Mouse (Mus musculus) embryonic stem cell, embryonic (primary cell): ENCODE measurements around the gene Taz.

ENCODE experiments used
- CTCF ChIA-PET, 4 experiments: fragments of 300-600 bp in 2 of 4; fragments of 350-600 bp in 2 of 4; sonication (Branson Sonifier 250); formaldehyde crosslinking; loops; one replicate each; lab custom pipeline; 2022; ENCODE audit warnings: inconsistent platforms in 2 of 4; lab: Charles Lee
- POLR2A ChIA-PET, 4 experiments: fragments of 300-600 bp in 2 of 4; fragments of 350-600 bp in 2 of 4; sonication (Branson Sonifier 250); formaldehyde crosslinking; loops; one replicate each; lab custom pipeline; 2022; ENCODE audit warnings: antibody characterized with exemption in 4 of 4, inconsistent platforms in 1 of 4; lab: Charles Lee

Taz gene

DNA sequence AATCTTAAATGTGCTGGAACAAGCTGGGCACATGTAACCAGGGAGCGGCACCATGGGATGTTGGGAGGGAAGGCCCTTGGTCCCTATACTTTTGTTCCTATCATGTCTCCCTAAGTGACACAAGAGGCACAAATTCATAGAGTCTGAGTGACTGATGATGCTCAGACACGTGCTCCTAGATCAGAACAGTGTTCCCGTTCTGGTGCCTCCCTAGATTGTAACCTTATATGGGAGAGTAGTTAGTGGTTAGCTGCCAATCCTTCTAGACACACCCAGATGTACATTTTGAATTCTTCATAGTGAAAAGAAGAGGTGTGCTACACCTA is 12.0 kb upstream of the Taz start:
- ChIA-PET CTCF (interaction anchor here in 2 of 4 experiments (0.9 to 3.6 kb wide), 3 partner anchors 20 to 35 kb away, joined by 6 to 19 read pairs (median 6); partner anchors contain the start of genes Flna (in 1 of the 2) and Gdi1 (in 1 of the 2)), POLR2A (interaction anchor here (0.7 to 9.1 kb wide), 96 partner anchors 10 to 1147 kb away, joined by 3 to 306 read pairs (median 10); partner anchors contain the start of genes Dnase1l1 (in 4 of the 4), Taz (in 4 of the 4), Emd (in 3 of the 4) and Fam3a (in 3 of the 4))

DNA sequence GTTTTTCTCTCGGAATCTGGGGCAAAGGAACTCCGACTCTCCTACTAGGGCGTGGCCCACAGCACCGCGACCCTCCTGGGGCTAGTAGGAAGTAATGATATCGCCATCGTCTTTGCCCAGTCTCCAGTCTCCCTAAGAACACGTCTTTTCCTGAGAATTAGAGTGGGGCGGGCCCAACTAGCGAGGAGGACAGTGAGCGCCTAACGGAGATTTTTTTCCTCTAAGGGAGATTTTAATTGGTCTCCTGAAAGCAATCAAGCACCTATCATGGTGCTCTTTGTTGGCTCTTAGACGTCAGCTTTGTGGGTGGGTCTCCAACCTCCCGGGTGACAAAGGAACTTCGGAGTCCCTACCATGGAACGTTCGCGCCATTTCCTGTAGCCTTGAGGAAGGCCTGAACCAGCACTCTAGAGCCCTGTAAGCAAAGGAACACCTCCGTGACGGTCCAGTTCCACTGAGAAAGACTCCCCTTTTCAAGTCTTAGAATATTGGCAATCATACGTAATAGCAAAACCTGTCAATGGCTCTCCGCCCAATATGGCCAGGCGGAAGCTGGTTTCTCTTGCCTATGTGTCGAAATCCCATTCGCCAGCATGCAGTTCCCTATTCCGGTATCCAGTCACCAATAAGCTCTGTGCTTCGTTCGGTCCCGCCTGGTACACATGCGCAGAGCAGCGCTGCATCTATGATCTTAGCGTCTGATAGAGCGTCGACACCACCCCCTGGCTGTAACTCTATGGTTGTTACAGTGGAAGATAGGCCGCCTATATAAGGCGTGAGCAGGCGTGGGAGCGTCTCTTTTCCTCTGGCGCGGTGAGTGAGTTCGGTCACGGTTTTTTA is 11.4 kb upstream of the Taz start, which contains the start of gene Rpl10:
Rpl10 (plus strand) TSS at position 751 of the 840 bp plus-strand sequence.
- POLR2A ChIA-PET, result interaction anchor here (0.5 to 9.1 kb wide), 182 partner anchors 8 to 1404 kb away, joined by 3 to 306 read pairs (median 5); partner anchors contain the start of genes Dnase1l1 (in 4 of the 4), Taz (in 4 of the 4), Atp6ap1 (in 3 of the 4) and Emd (in 3 of the 4)
- CTCF ChIA-PET, result interaction anchor here in 2 of 4 experiments (0.9 to 3.6 kb wide), 4 partner anchors 21 to 97 kb away, joined by 3 to 19 read pairs (median 6); partner anchors contain the start of genes Flna (in 1 of the 2) and Gdi1 (in 1 of the 2)

DNA sequence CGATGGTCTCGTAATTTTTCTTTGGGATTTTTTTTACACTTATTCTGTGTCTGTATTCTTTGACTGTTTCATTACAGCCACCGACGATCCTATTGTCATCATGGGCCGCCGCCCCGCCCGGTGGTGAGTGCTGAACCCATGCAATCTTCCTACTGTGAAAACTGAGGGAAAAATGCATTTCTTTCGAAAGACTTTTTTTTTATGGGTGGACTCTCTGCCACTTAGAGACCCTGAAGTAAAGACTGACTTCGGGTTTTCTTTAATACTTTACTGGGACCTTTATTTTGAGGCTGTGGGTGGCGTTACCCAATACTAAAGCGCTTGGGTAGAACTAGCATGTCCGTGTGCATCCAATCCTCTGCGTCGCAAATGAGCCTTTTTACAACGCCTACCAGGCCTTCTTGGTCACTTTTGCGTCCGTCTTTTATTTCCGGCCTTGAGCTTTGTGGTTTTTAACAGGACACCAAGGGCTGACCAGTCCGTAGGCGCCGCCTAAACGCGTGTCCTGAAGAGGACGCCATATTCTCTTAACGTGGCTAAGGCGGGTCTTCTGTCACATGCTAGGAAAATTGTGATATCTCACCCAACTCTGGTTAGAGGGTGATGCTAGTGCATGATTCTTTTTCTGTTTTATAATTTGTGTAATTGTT is 10.7 kb upstream of the Taz start:
- ChIA-PET POLR2A (interaction anchor here (0.6 to 9.1 kb wide), 145 partner anchors 9 to 1403 kb away, joined by 3 to 306 read pairs (median 6); partner anchors contain the start of genes Dnase1l1 (in 4 of the 4), Taz (in 4 of the 4), Atp6ap1 (in 3 of the 4) and Emd (in 3 of the 4)), CTCF (interaction anchor here in 2 of 4 experiments (1.0 to 3.6 kb wide), 3 partner anchors 22 to 96 kb away, joined by 3 to 19 read pairs (median 6); partner anchors contain the start of gene Flna (in 1 of the 2))

DNA sequence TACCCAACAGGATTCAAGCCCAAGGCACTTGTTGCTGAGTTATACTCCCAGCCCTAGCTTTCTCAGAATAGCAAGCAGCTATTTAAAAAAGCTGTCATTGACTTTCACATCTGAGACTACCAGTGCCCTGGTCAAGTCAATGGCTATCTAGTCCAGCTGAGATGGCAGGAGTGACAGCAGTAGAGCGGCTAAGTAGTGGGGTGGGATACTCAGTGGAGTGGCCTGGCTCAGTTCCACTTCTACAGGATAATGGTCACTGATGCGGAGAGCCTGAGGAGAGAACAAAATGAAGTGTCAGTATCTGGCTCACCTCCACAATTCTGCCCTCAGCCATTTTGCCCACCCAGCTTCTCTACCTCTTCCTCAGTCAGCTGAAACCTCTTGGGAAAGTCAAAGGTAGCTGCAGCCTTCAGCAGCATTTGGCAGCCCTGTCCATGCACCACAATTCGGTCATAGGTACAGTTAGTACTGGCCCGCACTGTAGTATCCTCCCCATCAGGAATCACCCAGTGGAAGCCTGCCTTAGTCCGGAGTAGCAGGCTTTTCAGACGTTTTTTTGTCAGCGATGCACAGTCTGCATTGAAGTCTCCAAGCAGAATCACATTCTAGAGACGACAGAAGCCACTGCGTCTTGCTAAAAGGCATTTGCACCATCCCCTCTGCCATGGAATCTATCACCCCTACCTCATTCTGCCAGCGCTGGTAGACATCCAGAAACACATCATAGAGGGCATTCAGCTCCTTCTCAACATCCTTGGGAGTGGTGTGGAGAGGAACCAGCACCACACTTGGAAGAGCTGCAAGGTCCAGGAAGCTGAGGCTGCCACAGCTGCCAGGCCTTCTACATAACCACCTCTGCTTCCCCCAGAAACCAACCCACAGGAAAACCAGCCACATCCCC is 8.0 kb upstream of the Taz start:
- CTCF ChIA-PET, result interaction anchor here in 2 of 4 experiments (0.6 to 1.3 kb wide), 2 partner anchors 24 to 25 kb away, joined by 3 to 6 read pairs; partner anchors contain the start of gene Flna (in 2 of the 2)
- POLR2A ChIA-PET, result interaction anchor here (0.7 to 9.1 kb wide), 48 partner anchors 8 to 348 kb away, joined by 3 to 306 read pairs (median 5); partner anchors contain the start of genes Atp6ap1 (in 3 of the 4), Flna (in 3 of the 4), Slc10a3 (in 3 of the 4) and Taz (in 3 of the 4)

DNA sequence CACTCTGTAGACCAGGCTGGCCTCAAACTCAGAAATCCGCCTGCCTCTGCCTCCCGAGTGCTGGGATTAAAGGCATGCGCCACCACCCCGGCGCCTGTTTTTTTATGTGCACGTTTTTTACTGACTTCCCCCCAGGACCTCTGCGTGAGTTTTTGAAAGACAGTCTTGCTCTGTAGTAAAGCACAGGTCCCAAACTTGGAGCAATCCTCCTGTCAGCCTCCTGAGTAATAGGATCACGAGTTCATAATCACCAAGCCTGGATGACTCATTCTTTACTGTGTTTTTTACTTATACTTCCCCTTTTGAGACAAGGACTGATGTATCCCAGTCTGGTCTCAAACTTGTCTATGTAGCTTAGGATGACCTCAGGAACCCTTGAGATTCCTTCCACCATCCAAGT is 3.8 kb upstream of the Taz start:
- POLR2A ChIA-PET, result interaction anchor here in 1 of 4 experiments (0.6 kb wide), 1 partner anchor 14 kb away, joined by 3 read pairs; no protein-coding TSS in a partner anchor
- CTCF ChIA-PET, result interaction anchor here in 1 of 4 experiments (0.7 kb wide), 1 partner anchor 60 kb away, joined by 5 read pairs; no protein-coding TSS in a partner anchor

DNA sequence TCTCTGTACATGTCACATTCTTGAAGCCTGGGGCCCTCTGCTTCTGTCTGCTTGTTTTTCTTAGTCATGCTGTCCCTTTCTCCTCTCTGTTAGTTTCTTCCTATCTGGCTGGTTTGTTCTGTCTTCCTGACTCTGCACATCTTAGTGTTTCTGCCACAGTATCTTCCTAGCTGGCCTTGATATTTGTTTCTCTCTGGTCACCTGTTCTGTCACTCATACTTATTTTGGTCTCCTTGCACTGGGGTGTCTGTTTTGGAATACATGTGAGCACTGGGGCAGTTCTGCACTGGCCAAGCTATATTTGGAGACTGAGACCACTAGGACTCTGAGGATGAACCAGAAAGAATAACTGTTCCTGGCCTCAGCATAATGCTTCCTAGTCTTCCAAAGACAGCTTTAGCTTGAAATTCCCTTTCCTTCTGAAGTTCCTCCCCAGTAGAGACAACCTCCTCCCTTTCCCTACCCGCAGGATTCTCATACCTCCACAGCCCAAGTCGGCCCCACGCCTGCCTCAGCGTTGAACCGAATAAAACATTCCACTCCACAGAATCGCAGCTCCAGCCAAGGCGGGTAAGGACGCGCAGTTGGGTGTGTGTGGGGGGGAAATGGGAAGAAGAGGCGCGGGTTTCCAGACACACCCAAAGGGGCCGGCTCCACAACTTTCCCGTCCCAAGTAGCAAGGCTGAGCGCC is 526 bp upstream of the Taz start:
- ChIA-PET POLR2A (interaction anchor here (0.6 to 13.0 kb wide), 48 partner anchors 8 to 850 kb away, joined by 3 to 306 read pairs (median 4); partner anchors contain the start of genes Rpl10 (in 4 of the 4), Atp6ap1 (in 3 of the 4), Emd (in 3 of the 4) and Flna (in 3 of the 4)), CTCF (interaction anchor here (0.6 to 1.5 kb wide), 5 partner anchors 21 to 112 kb away, joined by 3 to 5 read pairs (median 4); partner anchors contain the start of genes Flna (in 1 of the 4) and Gdi1 (in 1 of the 4))

DNA sequence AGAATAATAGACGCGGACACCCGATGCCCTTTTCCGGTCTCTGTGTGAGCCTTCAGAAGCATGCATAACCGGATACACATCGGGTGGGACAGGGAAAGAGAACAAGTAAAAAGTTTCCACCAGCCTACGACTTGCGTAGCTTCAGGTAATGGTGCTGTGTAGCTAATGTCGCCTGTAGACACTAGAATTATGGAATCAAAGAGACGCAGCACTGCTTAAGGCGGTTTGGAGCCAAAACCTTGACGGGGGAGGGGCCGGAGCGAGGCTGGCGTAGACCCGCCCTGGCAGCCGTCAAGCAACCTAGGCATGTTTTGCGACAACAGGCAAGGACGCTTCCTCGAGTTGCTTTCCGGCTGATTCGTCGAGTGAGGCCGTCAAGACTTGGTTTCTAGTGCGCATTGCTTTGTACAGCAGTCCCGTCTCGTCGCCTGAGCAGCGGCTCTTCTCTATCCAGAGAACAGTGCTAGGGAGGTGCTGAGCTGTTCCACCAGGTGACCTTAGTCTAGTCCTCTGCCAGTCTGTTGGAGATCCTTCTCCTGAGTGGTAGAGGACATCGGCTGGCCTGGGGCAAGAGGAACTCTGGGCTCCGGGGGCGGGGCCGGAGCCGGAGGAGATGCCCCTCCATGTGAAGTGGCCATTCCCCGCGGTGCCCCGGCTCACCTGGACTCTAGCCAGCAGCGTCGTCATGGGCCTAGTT is 831 bp downstream of the Taz start:
- CTCF ChIA-PET, result no interaction called here
- POLR2A ChIA-PET, result interaction anchor here (0.5 to 13.0 kb wide), 24 partner anchors 8 to 813 kb away, joined by 3 to 306 read pairs (median 6); partner anchors contain the start of genes Rpl10 (in 4 of the 4), Emd (in 2 of the 4), Fam50a (in 2 of the 4) and Atp6ap1 (in 1 of the 4)

DNA sequence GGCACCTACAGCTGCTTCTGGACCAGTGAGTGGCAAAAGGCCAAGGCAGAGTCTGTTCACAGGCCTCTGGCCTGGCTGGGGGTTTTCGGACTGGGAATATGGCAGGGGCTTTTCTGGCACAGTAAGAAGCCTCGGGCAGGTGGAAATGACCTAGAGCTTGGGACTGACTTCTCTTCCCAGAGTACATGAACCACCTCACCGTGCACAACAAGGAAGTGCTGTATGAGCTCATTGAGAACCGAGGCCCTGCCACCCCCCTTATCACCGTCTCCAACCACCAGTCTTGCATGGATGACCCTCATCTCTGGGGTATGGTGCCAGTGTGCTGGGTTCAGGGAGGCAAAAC is 1.4 kb downstream of the Taz start:
- ChIA-PET CTCF (interaction anchor here in 1 of 4 experiments (0.6 kb wide), 1 partner anchor 23 kb away, joined by 3 read pairs; no protein-coding TSS in a partner anchor), POLR2A (interaction anchor here in 3 of 4 experiments (0.5 to 13.0 kb wide), 14 partner anchors 12 to 813 kb away, joined by 3 to 306 read pairs (median 12); partner anchors contain the start of genes Rpl10 (in 3 of the 3), Emd (in 2 of the 3), Dkc1 (in 1 of the 3) and Fam50a (in 1 of the 3))

DNA sequence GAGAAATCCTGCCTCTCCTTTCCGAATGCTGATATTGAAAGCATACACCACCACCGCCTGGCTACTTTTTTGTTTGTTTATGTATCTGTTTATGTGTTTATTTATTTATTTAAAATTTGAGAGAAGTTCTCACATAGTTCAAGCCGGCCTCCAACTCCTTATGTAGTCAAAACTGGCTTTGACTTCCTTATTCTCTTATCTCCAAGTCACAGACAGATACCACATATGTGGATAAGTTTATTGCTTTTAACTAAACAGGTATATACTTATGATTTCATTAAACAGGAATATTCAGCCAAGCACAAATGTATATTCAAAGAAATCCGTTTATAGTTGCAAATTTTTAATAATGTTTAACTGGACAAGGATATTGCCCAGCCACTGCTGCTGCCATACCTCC is 11.7 kb downstream of the Taz start:
- POLR2A ChIA-PET, result interaction anchor here in 2 of 4 experiments (0.8 to 1.6 kb wide), 3 partner anchors 20 to 23 kb away, joined by 3 to 4 read pairs (median 3); partner anchors contain the start of gene Rpl10 (in 1 of the 2)
- CTCF ChIA-PET, result interaction anchor here in 1 of 4 experiments (0.6 kb wide), 1 partner anchor 56 kb away, joined by 3 read pairs; no protein-coding TSS in a partner anchor

DNA sequence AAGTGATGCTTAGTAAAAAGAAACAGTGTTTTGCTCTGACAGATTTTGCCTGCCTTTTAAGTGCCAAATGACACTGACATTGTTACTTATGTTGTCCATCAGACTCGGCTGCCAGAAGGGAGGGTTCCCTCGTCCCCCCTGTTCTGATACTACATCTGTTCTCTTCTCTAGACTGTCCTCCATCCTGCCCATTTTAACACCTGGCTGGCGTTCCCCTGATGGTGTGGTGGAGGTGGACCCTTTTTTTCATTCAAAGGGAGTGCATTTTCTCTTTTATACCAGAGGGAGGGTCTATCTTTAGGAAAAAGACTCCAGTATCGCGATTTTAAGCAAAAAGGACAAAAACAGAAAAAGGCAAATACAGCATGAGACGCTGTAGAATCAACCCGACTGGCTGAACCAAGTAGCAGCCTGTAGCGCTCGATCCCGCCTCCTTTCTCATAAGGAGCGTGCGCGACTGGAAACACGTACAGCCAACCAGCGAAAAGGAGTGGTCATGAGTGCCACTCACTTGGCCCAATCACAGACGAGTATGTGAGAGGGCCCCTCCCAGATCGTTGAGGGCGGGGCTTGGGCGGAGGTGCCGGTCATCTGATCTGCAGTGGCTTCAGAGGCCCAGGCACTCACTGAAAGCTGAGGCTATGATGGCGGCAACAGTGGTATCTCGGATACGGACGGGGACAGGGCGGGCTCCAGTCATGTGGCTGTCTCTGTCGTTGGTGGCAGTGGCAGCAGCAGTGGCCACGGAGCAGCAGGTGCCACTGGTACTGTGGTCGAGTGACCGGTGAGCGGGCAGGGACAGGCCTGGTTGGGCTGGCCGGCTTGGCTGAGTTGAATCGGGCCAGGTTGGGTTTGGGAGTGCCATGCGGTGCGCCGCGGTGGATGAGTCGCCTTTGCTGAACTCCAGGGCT is 15.1 kb downstream of the Taz start, which contains the start of gene Atp6ap1:
Atp6ap1 (plus strand) TSS at position 560 of the 911 bp plus-strand sequence.
- ChIA-PET CTCF (interaction anchor here in 1 of 4 experiments (0.6 kb wide), 1 partner anchor 47 kb away, joined by 4 read pairs; no protein-coding TSS in a partner anchor), POLR2A (interaction anchor here in 3 of 4 experiments (0.7 to 3.4 kb wide), 28 partner anchors 8 to 375 kb away, joined by 3 to 38 read pairs (median 4); partner anchors contain the start of genes Rpl10 (in 3 of the 3), Taz (in 3 of the 3), Fam50a (in 2 of the 3) and Arhgap4 (in 1 of the 3))

DNA sequence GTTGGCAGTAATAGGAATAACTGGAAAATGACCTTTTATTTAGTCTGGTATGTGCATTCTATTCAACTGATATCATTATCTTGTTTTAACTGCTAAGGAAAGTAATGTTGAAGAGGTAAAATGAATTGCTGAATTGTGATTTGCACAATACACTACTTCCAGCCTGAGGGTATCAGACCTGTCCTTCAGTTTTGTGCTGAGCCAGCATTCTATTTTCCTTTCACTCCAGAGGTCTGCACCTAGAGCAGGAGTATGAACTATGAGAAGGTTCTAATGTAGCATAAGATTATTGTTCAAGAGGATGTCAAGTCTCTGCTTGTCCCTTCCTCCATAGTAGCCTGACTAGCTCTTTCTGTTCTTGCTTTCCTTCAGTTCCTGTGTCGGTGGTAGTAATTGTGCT is 16.6 kb downstream of the Taz start:
- CTCF ChIA-PET, result no interaction called here
- POLR2A ChIA-PET, result interaction anchor here in 2 of 4 experiments (0.6 to 4.0 kb wide), 16 partner anchors 9 to 75 kb away, joined by 3 to 38 read pairs (median 6); partner anchors contain the start of genes Fam50a (in 2 of the 2), Rpl10 (in 2 of the 2), Slc10a3 (in 2 of the 2) and Taz (in 2 of the 2)

DNA sequence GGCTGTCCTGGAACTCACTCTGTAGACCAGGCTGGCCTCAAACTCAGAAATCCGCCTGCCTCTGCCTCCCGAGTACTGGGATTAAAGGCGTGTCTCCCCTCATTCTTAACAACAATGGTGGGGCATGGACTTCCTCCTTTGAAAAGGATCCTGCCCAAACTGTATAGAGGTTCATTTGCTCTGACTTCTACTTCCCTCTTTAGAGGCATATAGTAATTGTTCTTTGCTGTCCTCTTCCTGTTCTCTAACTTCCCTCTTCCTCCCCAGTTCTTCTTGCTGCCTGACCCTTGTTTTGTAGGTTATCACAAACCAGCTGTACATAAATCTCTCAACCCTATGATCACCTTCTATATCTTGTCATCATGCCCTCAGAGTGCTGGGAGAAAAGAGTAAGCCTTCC is 18.0 kb downstream of the Taz start:
- POLR2A ChIA-PET, result interaction anchor here in 2 of 4 experiments (0.8 to 4.0 kb wide), 3 partner anchors 29 to 69 kb away, joined by 3 to 20 read pairs (median 4); partner anchors contain the start of gene Rpl10 (in 2 of the 2)
- CTCF ChIA-PET, result no interaction called here

DNA sequence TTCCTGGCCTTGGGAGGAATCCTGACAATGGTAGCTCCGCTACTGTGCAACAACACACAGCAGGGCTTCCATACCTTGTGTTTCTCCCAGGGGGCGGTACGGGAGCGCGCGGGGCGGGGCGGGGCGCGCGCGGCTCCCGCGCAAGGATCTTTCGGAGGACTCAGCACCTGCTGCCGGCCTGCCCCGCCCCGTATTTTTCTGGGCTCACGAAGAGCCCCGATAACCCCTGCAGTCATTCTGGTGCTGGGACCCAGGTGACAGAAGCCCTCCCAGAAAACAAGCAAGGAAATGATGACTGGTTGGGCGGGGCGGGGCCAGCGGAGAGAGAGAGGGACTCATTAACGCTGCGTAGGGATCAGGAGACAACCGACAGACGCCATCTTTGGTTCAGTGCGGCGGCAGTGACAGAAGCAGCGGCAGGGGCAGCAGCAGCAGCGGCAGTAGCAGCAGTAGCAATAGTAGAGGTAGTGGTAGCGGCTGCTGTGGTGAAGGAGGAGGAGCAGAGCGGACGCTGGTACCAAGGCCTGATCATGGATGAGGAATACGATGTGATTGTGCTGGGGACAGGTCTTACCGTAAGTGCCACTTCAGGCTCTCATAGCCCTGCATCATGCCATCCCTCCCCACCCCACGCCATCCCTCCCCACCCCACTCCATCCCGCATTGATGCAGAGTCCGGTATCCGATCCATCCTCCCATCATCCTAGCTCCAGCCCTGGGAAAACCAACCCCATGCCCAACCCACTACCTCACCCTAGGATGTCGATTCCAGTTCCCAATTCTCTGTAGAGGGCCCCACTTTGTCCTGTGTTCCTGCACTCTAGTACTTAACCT is 23.4 kb downstream of the Taz start, which contains the start of gene Gdi1:
Gdi1 (plus strand) TSS at position 132 of the 834 bp plus-strand sequence.
- ChIA-PET POLR2A (interaction anchor here (0.5 to 1.5 kb wide), 38 partner anchors 8 to 777 kb away, joined by 3 to 27 read pairs (median 4); partner anchors contain the start of genes Fam50a (in 3 of the 4), Rpl10 (in 3 of the 4), Emd (in 2 of the 4) and Taz (in 2 of the 4)), CTCF (interaction anchor here in 1 of 4 experiments (1.0 to 1.1 kb wide), 2 partner anchors 24 to 35 kb away, joined by 5 to 6 read pairs; partner anchors contain the start of gene Taz)
